Mouse (Mus musculus): ENCODE results near the gene Adgrv1. TPM values are rescaled to one million over a fixed set of nuclear protein-coding genes. Genes with fewer than 3 reads are reported as not detected.
A peak's percentile ranks its signal among the peaks of the same experiment; 100 is the strongest.

The Adgrv1 gene
- polyA plus RNA-seq, 1 experiment from 2014 or later = 2.4 TPM

DNA sequence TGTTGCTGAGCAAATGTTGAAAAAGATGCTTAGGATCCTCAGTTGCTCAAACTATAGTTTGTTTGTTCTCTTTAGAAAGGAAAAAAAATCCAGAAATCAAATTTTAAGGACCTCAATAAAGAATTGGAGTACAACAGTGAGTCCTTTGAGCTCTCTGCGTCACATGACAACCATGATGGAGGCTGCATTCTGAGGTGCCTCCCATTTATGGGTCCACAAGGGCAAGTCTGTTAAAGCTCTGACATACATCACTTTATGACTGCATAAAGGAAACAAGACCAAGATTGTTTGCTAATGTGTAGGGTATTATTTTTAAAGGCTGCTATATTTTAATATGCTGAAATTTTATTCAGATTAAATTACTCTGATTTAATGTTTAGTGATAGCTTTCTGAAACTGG lies 410.6 kb downstream of the Adgrv1 start:
- no peak overlapping the region for H3K27ac ChIP-seq
- H3K27me3 ChIP-seq = no peaks in the 10 kb centered on the region
- WGBS = 84% methylated on average over 1 of the region's 1 CpGs
- no peaks in the 10 kb centered on the region for H3K36me3 ChIP-seq
- H3K4me1 ChIP-seq = no peaks in the 10 kb centered on the region
- no peak overlapping the region for H3K4me3 ChIP-seq
- no peaks in the 10 kb centered on the region for H3K9me3 ChIP-seq
- no peak overlapping the region for H3K4me2 ChIP-seq
- ATAC-seq (ENCODE audit: borderline replicate concordance, extremely low read depth, low FRiP score, low TSS enrichment) = no peak
- H3K9ac ChIP-seq = no peak overlapping the region

DNA sequence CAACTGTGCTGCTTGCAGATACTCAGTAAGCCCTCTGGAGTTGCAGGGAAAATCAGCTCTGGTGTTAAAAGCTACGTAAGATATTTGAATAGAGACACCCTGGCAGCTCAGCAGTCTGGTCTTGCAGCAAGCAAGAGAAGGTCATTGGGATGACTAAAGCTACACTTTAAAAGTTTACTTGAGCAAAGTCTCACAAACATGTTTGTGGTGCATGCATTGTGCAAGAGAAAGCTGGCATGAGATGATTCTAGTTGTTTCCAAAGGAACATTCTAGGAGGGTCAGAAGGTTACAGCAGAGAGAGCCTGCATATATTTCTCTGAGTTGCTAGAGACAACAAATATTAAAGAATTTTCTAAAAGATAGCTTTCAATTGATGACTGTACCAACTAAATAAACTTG lies 421.5 kb downstream of the Adgrv1 start:
- Histone ChIP-seq H3K9me3 (no peaks in the 10 kb centered on the region), H3K4me3 (no peak overlapping the region), H3K4me2 (no peak overlapping the region), H3K9ac (no peak overlapping the region), H3K27ac (no peak overlapping the region), H3K36me3 (no peaks in the 10 kb centered on the region), H3K4me1 (no peaks in the 10 kb centered on the region), H3K27me3 (no peaks in the 10 kb centered on the region)
- 57% methylated on average over 1 of the region's 1 CpGs for WGBS
- ATAC-seq (ENCODE audit: borderline replicate concordance, extremely low read depth, low FRiP score, low TSS enrichment) = no peak

DNA sequence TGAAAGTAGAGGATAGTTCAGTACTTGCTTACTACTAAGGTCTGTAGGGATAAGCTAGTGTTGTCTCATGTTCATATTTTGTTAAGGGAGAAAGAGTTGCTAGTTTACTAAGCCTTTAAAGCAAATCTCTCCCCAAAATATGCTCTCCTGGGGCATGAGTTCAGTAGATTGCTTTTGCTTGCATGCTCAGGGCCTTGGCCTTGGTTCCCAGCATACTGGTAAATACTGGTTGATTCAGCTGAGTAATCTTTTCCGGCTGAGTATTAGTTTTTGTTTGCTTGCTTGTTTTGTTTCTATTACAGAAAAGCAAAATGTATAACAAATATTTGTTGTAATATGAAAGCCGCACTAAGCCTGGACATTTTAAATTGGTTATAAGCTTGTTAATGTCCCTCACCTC lies 422.4 kb downstream of the Adgrv1 start:
- Histone ChIP-seq H3K9me3 (no peaks in the 10 kb centered on the region), H3K4me2 (no peak overlapping the region), H3K27me3 (no peaks in the 10 kb centered on the region), H3K4me3 (no peak overlapping the region), H3K4me1 (no peaks in the 10 kb centered on the region), H3K36me3 (no peaks in the 10 kb centered on the region), H3K27ac (no peak overlapping the region), H3K9ac (no peak overlapping the region)
- ATAC-seq (ENCODE audit: borderline replicate concordance, extremely low read depth, low FRiP score, low TSS enrichment) = no peak
- WGBS = 88% methylated on average over 2 of the region's 2 CpGs

DNA sequence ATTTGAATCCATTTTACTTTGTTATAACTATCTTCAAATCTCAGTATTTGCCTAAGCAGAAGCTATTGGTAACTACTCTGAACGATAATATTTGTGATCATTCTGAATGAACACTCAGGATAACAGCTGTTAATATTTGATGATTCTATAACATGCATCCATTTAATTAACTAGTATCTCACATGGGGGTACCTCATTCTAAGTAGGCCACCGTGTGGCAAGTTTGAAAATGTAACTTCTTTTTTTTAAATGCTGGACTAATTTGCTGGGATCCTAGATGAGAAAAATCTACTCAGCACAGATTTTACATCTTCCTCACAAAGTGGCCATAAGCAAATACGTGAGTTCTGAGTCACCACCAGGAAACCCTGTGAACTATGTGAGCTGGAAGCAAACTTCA lies 423.1 kb downstream of the Adgrv1 start:
- Histone ChIP-seq H3K27me3 (no peaks in the 10 kb centered on the region), H3K4me2 (no peak overlapping the region), H3K4me1 (no peaks in the 10 kb centered on the region), H3K27ac (no peak overlapping the region), H3K4me3 (no peak overlapping the region), H3K9ac (no peak overlapping the region), H3K36me3 (no peaks in the 10 kb centered on the region), H3K9me3 (no peaks in the 10 kb centered on the region)
- ATAC-seq (ENCODE audit: borderline replicate concordance, extremely low read depth, low FRiP score, low TSS enrichment) = no peak
- 78% methylated on average over 3 of the region's 3 CpGs for WGBS

DNA sequence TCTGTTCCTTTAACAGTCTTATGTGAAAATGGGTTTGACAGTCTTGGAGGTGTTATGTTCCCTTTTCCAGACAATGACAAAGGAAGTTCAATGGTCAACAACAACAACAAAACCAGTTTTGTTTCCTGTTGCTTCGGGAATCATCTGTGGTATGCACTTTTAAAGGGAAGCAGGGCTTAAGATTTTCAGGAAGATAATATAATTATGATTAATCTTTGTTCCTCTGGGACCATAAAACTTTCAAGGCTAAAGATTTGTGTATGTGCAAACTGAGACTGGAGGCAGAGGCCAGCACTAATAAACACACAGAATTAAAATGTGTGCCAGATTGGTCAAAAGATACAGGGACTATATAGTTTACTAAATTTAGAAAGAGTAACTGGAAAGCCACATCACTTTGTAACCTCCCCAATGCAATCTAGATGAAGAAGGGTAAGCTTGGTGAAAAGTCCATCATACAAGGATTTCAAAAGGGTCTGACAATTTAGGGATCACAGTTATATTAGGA lies 424.8 kb downstream of the Adgrv1 start:
- H3K4me2 ChIP-seq = no peak overlapping the region
- H3K9ac ChIP-seq = no peak overlapping the region
- H3K27ac ChIP-seq = no peak overlapping the region

DNA sequence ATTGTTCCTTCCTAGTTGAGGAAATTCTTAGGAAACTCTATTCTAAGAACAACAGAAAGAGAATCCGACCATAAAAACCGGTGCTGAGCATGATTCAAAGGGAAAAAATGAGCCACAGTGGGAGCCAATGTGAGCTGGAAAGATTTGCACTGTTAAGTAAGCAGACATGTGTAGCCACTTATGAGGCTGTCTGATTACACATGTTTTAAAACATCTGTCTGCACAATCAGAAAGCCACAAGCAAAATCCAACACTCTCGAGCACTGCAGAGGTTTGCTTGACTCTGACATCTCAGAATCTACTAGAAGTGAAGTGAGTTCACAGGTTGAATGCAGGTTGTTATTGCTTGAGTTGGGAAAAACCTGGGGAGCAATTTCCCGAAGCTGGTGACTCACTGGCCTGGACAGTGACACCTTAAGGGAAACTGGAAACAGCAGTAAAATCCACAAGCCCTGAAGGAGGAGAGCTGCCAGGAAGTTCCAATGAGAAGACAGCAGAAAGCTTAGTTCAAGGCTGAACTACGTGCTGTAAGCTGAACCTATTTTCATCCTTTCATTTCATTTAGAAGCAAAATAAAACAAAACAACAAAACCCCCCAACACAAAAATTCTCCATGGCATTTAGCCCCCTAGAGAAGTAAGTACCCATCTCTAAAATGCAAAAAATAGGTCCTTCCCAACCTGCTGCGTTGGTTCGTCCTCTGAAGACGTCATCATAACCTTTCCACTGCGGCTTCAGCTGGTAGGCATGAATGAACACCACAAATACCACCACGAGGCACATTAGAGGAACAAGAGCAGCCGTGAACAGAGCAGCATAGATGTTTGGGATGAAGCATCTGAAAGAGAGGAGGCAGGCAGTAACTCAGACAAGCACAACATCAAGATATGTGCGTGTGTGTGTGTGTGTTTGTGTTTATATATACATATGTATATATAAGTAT lies 450.7 kb downstream of the Adgrv1 start:
- Histone ChIP-seq H3K4me3 (no peak overlapping the region), H3K4me2 (no peak overlapping the region), H3K4me1 (no peaks in the 10 kb centered on the region), H3K27ac (no peak overlapping the region), H3K9me3 (no peaks in the 10 kb centered on the region), H3K27me3 (no peaks in the 10 kb centered on the region), H3K36me3 (no peaks in the 10 kb centered on the region), H3K9ac (no peak overlapping the region)
- ATAC-seq (ENCODE audit: borderline replicate concordance, extremely low read depth, low FRiP score, low TSS enrichment) = no peak
- 67% methylated on average over 12 of the region's 12 CpGs for WGBS

More for the DNA sequence above, 424.8 kb downstream of the Adgrv1 start:
- H3K36me3 ChIP-seq = no peaks in the 10 kb centered on the region
- WGBS = 29% methylated on average over 1 of the region's 1 CpGs
- H3K4me3 ChIP-seq = no peak overlapping the region
- ATAC-seq (ENCODE audit: borderline replicate concordance, extremely low read depth, low FRiP score, low TSS enrichment) = no peak
- H3K4me1 ChIP-seq = no peaks in the 10 kb centered on the region
- H3K27me3 ChIP-seq = no peaks in the 10 kb centered on the region
- H3K9me3 ChIP-seq = no peaks in the 10 kb centered on the region

DNA sequence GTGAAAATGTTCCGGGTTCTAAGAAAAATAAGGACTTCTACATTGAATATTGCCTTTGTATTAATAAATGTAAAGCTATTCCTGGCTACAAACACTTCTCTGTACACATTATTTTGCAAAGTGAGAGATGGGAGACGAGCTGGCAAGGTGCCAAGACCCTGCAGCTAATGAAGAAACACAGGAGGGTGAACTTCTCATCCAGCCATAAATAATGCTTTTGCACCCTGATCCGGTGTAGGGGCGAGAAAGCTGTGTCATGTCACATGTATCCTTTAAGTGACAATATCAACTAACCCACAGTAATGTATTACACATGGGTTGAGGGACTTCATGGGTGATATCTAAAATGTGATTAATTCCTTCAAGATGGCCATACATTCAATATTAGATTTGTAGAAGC lies 451.5 kb downstream of the Adgrv1 start:
- Histone ChIP-seq H3K9me3 (no peaks in the 10 kb centered on the region), H3K36me3 (no peaks in the 10 kb centered on the region), H3K4me1 (no peaks in the 10 kb centered on the region), H3K27me3 (no peaks in the 10 kb centered on the region), H3K9ac (no peak overlapping the region), H3K4me2 (no peak overlapping the region), H3K27ac (no peak overlapping the region), H3K4me3 (no peak overlapping the region)
- ATAC-seq (ENCODE audit: borderline replicate concordance, extremely low read depth, low FRiP score, low TSS enrichment) = no peak
- WGBS = 50% methylated on average over 4 of the region's 4 CpGs

DNA sequence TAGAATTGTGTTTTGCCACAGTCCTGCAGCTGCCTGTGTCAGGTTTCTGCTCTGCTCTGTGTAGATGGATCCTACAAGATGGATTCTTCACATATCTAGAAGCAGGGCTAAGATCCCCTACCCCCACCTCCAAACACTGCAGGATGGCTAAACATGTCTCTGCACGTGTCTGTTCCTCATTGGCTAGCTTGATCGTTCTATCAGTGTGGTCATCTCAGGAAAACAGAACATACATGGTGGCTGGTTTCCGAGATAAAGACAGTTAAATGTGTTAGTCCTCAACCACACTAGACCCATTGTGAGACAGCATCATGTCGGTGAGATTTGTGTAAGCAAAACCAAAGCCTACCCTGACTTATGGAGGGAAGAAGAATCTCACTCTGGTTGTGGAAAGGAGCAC lies 456.1 kb downstream of the Adgrv1 start:
- no peak for ATAC-seq (ENCODE audit: borderline replicate concordance, extremely low read depth, low FRiP score, low TSS enrichment)

DNA sequence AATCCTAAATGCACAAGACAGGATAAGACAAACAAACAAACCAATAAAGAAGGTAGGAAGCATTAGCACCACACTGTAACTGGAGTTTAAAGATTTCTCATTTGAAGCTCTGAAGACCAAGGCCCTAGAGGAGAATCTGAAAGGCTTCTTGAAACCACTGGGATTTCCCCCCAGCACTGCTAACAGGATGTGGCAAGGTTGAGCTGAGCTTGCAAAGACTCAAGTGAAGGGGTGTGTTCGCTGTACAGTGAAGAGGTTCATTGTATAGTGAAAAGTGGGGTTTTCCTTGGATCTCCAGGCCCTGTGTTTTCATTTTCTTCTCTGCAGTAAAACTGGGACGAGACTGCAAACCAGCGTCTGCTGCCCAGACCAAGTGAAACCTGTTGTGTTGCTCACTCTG lies 456.9 kb downstream of the Adgrv1 start:
- Histone ChIP-seq H3K27me3 (no peaks in the 10 kb centered on the region), H3K4me1 (peaks cover 5% of the 10 kb centered on the region; the same call in 1 of the 2 replicates), H3K9me3 (no peaks in the 10 kb centered on the region), H3K36me3 (no peaks in the 10 kb centered on the region), H3K4me3 (no peak overlapping the region), H3K4me2 (no peak overlapping the region), H3K9ac (no peak overlapping the region), H3K27ac (no peak overlapping the region)
- 60% methylated on average over 3 of the region's 3 CpGs for WGBS
- ATAC-seq (ENCODE audit: borderline replicate concordance, extremely low read depth, low FRiP score, low TSS enrichment) = no peak

More for the DNA sequence above, 456.1 kb downstream of the Adgrv1 start:
- Histone ChIP-seq H3K27ac (no peak overlapping the region), H3K4me2 (no peak overlapping the region), H3K9ac (no peak overlapping the region), H3K4me1 (no peaks in the 10 kb centered on the region), H3K9me3 (no peaks in the 10 kb centered on the region), H3K4me3 (no peak overlapping the region), H3K36me3 (no peaks in the 10 kb centered on the region), H3K27me3 (no peaks in the 10 kb centered on the region)
- WGBS = 69% methylated on average over 4 of the region's 4 CpGs

DNA sequence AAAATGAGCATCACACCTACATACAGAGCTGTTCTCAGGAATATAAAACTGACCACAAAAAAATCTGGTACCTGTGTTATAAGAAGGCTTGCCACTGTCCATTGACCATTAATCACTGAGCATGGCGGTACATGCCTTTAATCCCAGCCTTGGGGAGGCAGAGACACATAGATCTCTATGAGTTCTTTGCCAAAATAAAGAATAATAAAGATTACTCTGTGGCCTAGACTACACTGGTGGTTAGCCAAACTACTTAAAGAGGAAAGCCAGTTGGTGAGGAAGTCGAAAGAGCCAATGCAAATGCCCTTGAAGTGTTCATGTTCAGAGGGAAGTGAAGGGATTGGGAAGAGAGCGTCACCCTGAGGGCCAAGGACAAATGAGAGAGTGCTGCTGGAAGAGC lies 461.8 kb downstream of the Adgrv1 start:
- no peaks in the 10 kb centered on the region for H3K27me3 ChIP-seq
- H3K9me3 ChIP-seq = no peaks in the 10 kb centered on the region
- ATAC-seq (ENCODE audit: borderline replicate concordance, extremely low read depth, low FRiP score, low TSS enrichment) = no peak
- H3K4me3 ChIP-seq = no peak overlapping the region
- H3K4me1 ChIP-seq = peaks cover 5% of the 10 kb centered on the region; the same call in 1 of the 2 replicates
- no peak overlapping the region for H3K4me2 ChIP-seq
- 73% methylated on average over 3 of the region's 3 CpGs for WGBS
- no peak overlapping the region for H3K9ac ChIP-seq
- H3K27ac ChIP-seq = 0 out of 2 replicates have a peak overlapping the region, but pooled peaks have one; percentile 15
- H3K36me3 ChIP-seq = no peaks in the 10 kb centered on the region

DNA sequence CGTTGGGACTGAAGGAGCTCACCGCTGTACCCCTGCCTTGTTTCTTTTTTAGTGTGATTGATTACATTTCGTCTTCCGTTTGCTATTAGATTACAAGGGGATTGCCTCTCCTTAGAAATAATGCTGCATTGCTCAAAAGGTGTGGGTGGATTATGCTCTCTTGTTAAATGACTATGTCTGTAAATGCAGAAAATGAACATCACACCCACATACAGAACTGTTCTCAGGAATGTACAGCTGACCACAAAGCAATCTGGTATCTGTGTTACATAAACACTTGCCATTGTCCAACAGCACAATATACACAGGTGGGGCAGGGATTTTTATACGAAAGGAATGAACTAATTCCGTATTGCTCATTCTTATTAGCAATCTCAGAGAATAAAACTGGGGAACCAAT lies 465.5 kb downstream of the Adgrv1 start:
- Histone ChIP-seq H3K27ac (no peak overlapping the region), H3K9me3 (no peaks in the 10 kb centered on the region), H3K36me3 (no peaks in the 10 kb centered on the region), H3K4me1 (peaks cover 5% of the 10 kb centered on the region; the same call in 1 of the 2 replicates), H3K9ac (no peak overlapping the region), H3K27me3 (no peaks in the 10 kb centered on the region), H3K4me2 (no peak overlapping the region), H3K4me3 (no peak overlapping the region)
- no peak for ATAC-seq (ENCODE audit: borderline replicate concordance, extremely low read depth, low FRiP score, low TSS enrichment)
- 56% methylated on average over 6 of the region's 6 CpGs for WGBS

DNA sequence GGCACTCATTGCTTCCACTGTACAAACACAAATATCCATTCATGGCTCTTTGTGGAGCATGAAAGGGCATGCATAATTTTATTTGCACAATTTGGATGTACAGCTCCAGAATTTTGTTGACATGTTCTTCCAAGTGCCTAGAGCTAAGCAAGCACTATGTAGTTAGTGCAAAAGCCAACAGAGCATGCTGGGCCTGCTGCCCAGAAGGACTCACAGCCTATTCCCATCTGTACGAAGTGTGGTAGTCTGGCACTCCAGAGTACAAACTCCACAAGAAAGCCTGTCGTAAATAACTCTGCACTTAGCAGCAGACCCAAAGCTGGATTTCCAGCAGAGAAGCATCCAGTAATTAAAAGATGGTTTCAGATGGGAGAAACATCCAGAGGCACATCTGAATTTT lies 473.1 kb downstream of the Adgrv1 start:
- no peak overlapping the region for H3K4me2 ChIP-seq
- no peak overlapping the region for H3K4me3 ChIP-seq
- H3K9me3 ChIP-seq = no peaks in the 10 kb centered on the region
- no peak overlapping the region for H3K9ac ChIP-seq
- H3K4me1 ChIP-seq = no peaks in the 10 kb centered on the region
- ATAC-seq (ENCODE audit: borderline replicate concordance, extremely low read depth, low FRiP score, low TSS enrichment) = peak; percentile 75
- H3K27me3 ChIP-seq = no peaks in the 10 kb centered on the region
- WGBS = 41% methylated on average over 2 of the region's 2 CpGs
- no peaks in the 10 kb centered on the region for H3K36me3 ChIP-seq
- no peak overlapping the region for H3K27ac ChIP-seq
